Mouse (Mus musculus): ENCODE results near the gene Dnpep.

- no peak for TF ChIP-seq CTCF (conservative IDR thresholded peaks at IDR 0.05; ENCODE audit: low read length)
- TF ChIP-seq NANOG (IDR thresholded peaks at IDR 0.05; ENCODE audit: borderline replicate concordance, low read length), result no peak
- no peak for TF ChIP-seq POU5F1 (IDR thresholded peaks at IDR 0.05; ENCODE audit: borderline replicate concordance, low read length)
These were observed 26.5 kb downstream of the Dnpep start for GRCm38 (mm10) chr1:75291321-75291720.
